Mouse (Mus musculus) urinary bladder, postnatal 4 days (tissue): ENCODE measurements around the gene Tpo.
A peak's percentile ranks its signal among the peaks of the same experiment; 100 is the strongest.

Experiments
- DNase-seq, 2 experiments: peaks; one replicate each; pipeline ENCODE4 v3.0.0; 2021 to 2022; ENCODE audit warnings: low spot score in 2 of 2

Gene Tpo

GRCm38 (mm10) chr12:30077056-30077455, 55.4 kb downstream of the Tpo start:
- no peak for DNase-seq

- DNase-seq: no peak
These were observed 56.1 kb downstream of the Tpo start for GRCm38 (mm10) chr12:30076316-30076715.

GRCm38 (mm10) chr12:30069321-30069720, 63.1 kb downstream of the Tpo start:
- DNase-seq: no peak

GRCm38 (mm10) chr12:30067806-30068205, 64.6 kb downstream of the Tpo start:
- no peak for DNase-seq

GRCm38 (mm10) chr12:30062118-30062505, 70.3 kb downstream of the Tpo start:
- no peak for DNase-seq

- no peak for DNase-seq
These were observed 70.8 kb downstream of the Tpo start for GRCm38 (mm10) chr12:30061503-30062117.

GRCm38 (mm10) chr12:30058044-30058443, 74.4 kb downstream of the Tpo start:
- no peak for DNase-seq

GRCm38 (mm10) chr12:30054761-30055540, 77.5 kb downstream of the Tpo start:
- no peak for DNase-seq

GRCm38 (mm10) chr12:30050235-30050634, 82.2 kb downstream of the Tpo start:
- no peak for DNase-seq

GRCm38 (mm10) chr12:30049818-30050217, 82.6 kb downstream of the Tpo start:
- peak in 1 of 2 experiments; percentile 35 for DNase-seq

GRCm38 (mm10) chr12:30048848-30049247, 83.6 kb downstream of the Tpo start:
- DNase-seq: peak in 1 of 2 experiments; percentile 57

- DNase-seq: peak in 1 of 2 experiments; percentile 54
These were observed 92.3 kb downstream of the Tpo start for GRCm38 (mm10) chr12:30040150-30040549.

- peak in 1 of 2 experiments; percentile 58 for DNase-seq
These were observed 92.9 kb downstream of the Tpo start for GRCm38 (mm10) chr12:30039565-30039964.

- DNase-seq: peak in 1 of 2 experiments; percentile 25
These were observed 95.8 kb downstream of the Tpo start for GRCm38 (mm10) chr12:30036569-30037055.

GRCm38 (mm10) chr12:30035841-30036568, 96.4 kb downstream of the Tpo start:
- peak in 1 of 2 experiments; percentile 49 for DNase-seq

GRCm38 (mm10) chr12:30035406-30035805, 97.0 kb downstream of the Tpo start:
- DNase-seq: peak in 1 of 2 experiments; percentile 23

- peak in 1 of 2 experiments; percentile 48 for DNase-seq
These were observed 97.7 kb downstream of the Tpo start for GRCm38 (mm10) chr12:30034681-30035080.

GRCm38 (mm10) chr12:30030571-30030970, 101.9 kb downstream of the Tpo start:
- DNase-seq: peak in 1 of 2 experiments; percentile 44

- peak in 1 of 2 experiments; percentile 53 for DNase-seq
These were observed 103.3 kb downstream of the Tpo start for GRCm38 (mm10) chr12:30029111-30029510.

GRCm38 (mm10) chr12:30027721-30028340, 104.6 kb downstream of the Tpo start:
- peak in 1 of 2 experiments; percentile 44 for DNase-seq

- no peak for DNase-seq
These were observed 108.1 kb downstream of the Tpo start for GRCm38 (mm10) chr12:30024264-30024825.
